Mouse (Mus musculus) stomach, postnatal 0 days (tissue): Measurements from ENCODE around the gene Pif1. TPM values are rescaled to one million over a fixed set of nuclear protein-coding genes. Genes with fewer than 3 reads are reported as not detected.

Source experiments
- ATAC-seq: fragments of 200-750 bp; cut with Nextera tagmentation; 2 replicates; pipeline ENCODE4 v1.8.0; 2017; ENCODE audit not compliant: low FRiP score, low TSS enrichment
- DNase-seq: peaks from one replicate; pipeline ENCODE4 v3.0.0-alpha.2; 2016; ENCODE audit warnings: low spot score
- H3K27ac ChIP-seq: fragments of 300-500 bp; sonication (generic); replicated peaks from 2 replicates; pipeline ENCODE4 v1.5.1; 2014; ENCODE audit warnings: mild to moderate bottlenecking, control low read depth
- H3K27me3 ChIP-seq: fragments of 300-500 bp; sonication (generic); 2 replicates; pipeline ENCODE4 v1.6.1; 2014; ENCODE audit warnings: low read length; ENCODE audit not compliant: control insufficient read depth, insufficient read depth
- H3K36me3 ChIP-seq: fragments of 300-500 bp; sonication (generic); 2 replicates; pipeline ENCODE4 v1.6.1; 2014; ENCODE audit warnings: low read length, mixed read lengths; ENCODE audit not compliant: control insufficient read depth, insufficient read depth
- H3K4me1 ChIP-seq: fragments of 300-500 bp; sonication (generic); replicated peaks from 2 replicates; pipeline ENCODE4 v1.6.1; 2014; ENCODE audit warnings: antibody characterized with exemption; ENCODE audit not compliant: control insufficient read depth, insufficient read depth
- H3K4me2 ChIP-seq: fragments of 300-500 bp; sonication (generic); replicated peaks from 2 replicates; pipeline ENCODE4 v1.6.1; 2014; ENCODE audit warnings: low read depth, mild to moderate bottlenecking, control low read depth, moderate library complexity
- H3K4me3 ChIP-seq: fragments of 300-500 bp; sonication (generic); 2 replicates; pipeline ENCODE4 v1.5.1; 2014; ENCODE audit warnings: low read depth, low read length, control low read depth
- H3K9ac ChIP-seq: fragments of 300-500 bp; sonication (generic); 2 replicates; pipeline ENCODE4 v1.6.1; 2014; ENCODE audit warnings: mild to moderate bottlenecking, low read length, control low read depth, mixed read lengths
- H3K9me3 ChIP-seq: fragments of 300-500 bp; sonication (generic); 2 replicates; pipeline ENCODE4 v1.6.1; 2016; ENCODE audit warnings: low read length; ENCODE audit not compliant: control insufficient read depth
- CTCF ChIP-seq: IDR thresholded peaks from 2 replicates; pipeline ENCODE4 v1.5.1; 2016; ENCODE audit warnings: antibody characterized with exemption, low read depth, mild to moderate bottlenecking, moderate library complexity
- EP300 ChIP-seq: optimal IDR thresholded peaks from 2 replicates; pipeline ENCODE3; 2016; ENCODE audit warnings: antibody characterized with exemption
- WGBS: fragments of 180-500 bp; shearing (Covaris S2); extraction: QIAGEN DNeasy Blood & Tissue Kit; methylation state at CpG from one replicate; pipeline ENCODE4 v1.1.7; 2014; 5-methylcytosine and 5-hydroxymethylcytosine counted together
- polyA plus RNA-seq: library from polyadenylated mRNA; unstranded; fragments of >200 nt; fragmentation: Nextera tagmentation; extraction: Ambion mirVana; gene quantifications from 2 replicates; pipeline ENCODE4 v1.2.1, GENCODE M21; 2015

Pif1 gene
- polyA plus RNA-seq, 1 experiment from 2014 or later = 2.4 TPM

- Histone ChIP-seq H3K4me1 (no peaks in the 10 kb centered on the region), H3K27me3 (no peaks in the 10 kb centered on the region), H3K9me3 (no peaks in the 10 kb centered on the region), H3K4me3 (no peak overlapping the region), H3K27ac (peak overlapping the region; percentile 89), H3K36me3 (no peaks in the 10 kb centered on the region), H3K9ac (peak overlapping the region; percentile 23), H3K4me2 (no peak overlapping the region; the same call in none of the 2 replicates)
- 46% methylated on average over 9 of the region's 9 CpGs for WGBS
- TF ChIP-seq EP300 (no peak), CTCF (no peak)
- DNase-seq (no peak), ATAC-seq (peak; percentile 62; the same call in 1 of the 2 replicates)
Observed at GRCm38 (mm10) chr9:65606321-65607109, 19.6 kb downstream of the Pif1 start.

GRCm38 (mm10) chr9:65607120-65607519 is 20.2 kb downstream of the Pif1 start:
- Histone ChIP-seq H3K27me3 (no peaks in the 10 kb centered on the region), H3K9ac (no peak overlapping the region), H3K9me3 (no peaks in the 10 kb centered on the region), H3K36me3 (no peaks in the 10 kb centered on the region), H3K27ac (peak overlapping the region; percentile 67), H3K4me2 (no peak overlapping the region), H3K4me1 (no peaks in the 10 kb centered on the region), H3K4me3 (no peak overlapping the region)
- ATAC-seq (peak; percentile 18; the same call in 1 of the 2 replicates), DNase-seq (no peak)
- TF ChIP-seq EP300 = no peak
- TF ChIP-seq CTCF = no peak
- 36% methylated on average over 2 of the region's 2 CpGs for WGBS

DNA sequence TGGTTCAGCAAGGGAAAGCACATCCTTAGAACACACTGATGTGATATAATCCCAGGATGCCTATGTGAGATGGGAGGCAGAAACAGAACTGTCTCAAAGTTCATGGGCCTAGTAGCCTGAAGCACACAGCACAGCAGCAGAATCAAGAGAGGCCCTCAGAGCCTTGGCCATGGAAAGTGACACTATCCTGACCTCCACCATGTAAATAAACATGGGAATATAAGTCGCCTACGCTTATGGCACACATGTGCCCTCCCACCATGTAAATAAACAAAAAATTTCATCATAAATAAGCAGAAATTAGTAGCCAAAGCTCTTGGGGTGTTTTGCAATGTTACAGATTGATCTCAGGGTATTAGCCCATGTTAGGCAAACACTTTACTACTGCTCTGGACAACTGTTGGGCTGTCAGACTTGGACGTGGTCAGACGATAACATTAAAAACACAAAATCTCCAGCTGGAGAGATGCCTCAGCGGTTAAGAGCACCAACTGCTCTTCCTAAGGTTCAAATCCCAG is 25.1 kb downstream of the Pif1 start:
- ATAC-seq = no peak
- TF ChIP-seq CTCF = no peak
- TF ChIP-seq EP300 = no peak
- Histone ChIP-seq H3K27ac (no peak overlapping the region), H3K36me3 (no peaks in the 10 kb centered on the region), H3K9ac (no peak overlapping the region), H3K4me1 (no peaks in the 10 kb centered on the region), H3K4me2 (no peak overlapping the region), H3K9me3 (no peaks in the 10 kb centered on the region), H3K27me3 (no peaks in the 10 kb centered on the region), H3K4me3 (no peak overlapping the region)
- 74% methylated on average over 5 of the region's 5 CpGs for WGBS
- DNase-seq = no peak

DNA sequence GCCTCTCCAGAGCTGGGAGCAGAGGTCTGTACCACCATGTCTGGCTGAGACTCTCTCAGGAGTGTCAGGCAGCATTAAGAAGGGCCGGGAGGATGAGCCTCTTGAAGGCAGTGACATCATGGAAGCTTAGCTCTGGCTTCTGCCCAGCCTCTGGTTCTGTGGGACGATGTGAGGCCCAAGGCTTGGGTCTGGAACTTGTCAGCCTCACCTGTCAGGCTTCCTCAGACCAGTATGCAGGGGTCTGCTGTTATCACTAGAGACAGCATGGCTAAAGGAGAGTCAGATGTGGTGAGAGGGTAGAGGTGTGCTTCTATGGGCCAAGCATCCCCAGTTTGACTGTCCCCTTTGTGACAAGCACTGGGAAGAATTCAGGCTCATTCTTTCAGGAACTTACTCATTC is 26.1 kb downstream of the Pif1 start:
- Histone ChIP-seq H3K4me1 (no peaks in the 10 kb centered on the region), H3K4me3 (no peak overlapping the region), H3K9me3 (no peaks in the 10 kb centered on the region), H3K27me3 (no peaks in the 10 kb centered on the region), H3K4me2 (no peak overlapping the region), H3K27ac (no peak overlapping the region), H3K36me3 (no peaks in the 10 kb centered on the region), H3K9ac (no peak overlapping the region)
- ATAC-seq = 0 out of 2 replicates have a peak, but pooled peaks have one; percentile 40
- 41% methylated on average over 2 of the region's 2 CpGs for WGBS
- TF ChIP-seq CTCF (no peak), EP300 (no peak)
- DNase-seq = no peak

DNA sequence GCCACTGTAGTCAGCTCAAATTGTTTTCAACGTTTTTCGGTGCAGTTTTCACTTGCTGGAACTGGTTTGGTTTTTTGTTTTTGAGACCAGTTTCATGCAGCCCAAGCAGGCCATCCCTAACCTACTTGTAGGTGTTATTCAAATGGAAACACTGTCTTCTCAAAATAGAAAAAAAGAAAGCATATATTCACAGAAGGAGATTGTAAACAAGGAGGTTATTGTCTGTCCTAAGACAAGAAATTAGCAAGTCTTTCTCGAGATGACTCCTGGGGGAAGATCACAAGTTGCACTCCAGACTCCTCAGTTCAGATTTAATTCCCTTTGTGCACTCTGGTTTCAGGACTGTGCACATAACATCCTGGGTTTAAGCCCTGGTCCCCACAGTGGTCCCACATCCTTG is 32.4 kb downstream of the Pif1 start:
- Histone ChIP-seq H3K27me3 (no peaks in the 10 kb centered on the region), H3K36me3 (no peaks in the 10 kb centered on the region), H3K4me3 (no peak overlapping the region), H3K9ac (no peak overlapping the region), H3K4me2 (no peak overlapping the region), H3K4me1 (no peaks in the 10 kb centered on the region), H3K9me3 (no peaks in the 10 kb centered on the region), H3K27ac (no peak overlapping the region)
- DNase-seq (no peak), ATAC-seq (no peak)
- TF ChIP-seq EP300 = no peak
- WGBS = 61% methylated on average over 3 of the region's 3 CpGs

DNA sequence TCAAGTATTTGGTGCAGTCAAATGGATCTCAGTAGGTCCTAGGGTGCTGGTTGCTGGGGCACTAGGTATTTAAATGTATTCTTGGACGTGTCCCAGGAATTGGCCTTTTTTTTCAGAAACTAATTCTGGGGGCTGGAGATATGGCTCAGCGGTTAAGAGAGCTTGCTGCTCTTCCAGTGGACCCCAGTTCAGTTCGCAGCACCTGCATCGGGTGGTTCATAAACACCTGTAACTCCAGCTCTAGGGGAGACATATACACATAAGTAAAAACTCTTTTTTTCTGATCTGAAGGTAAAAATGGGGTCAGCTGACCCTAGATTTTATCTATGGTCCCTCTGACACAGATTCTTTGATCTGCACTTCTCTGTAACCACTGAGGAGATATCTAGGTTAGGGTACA is 34.2 kb downstream of the Pif1 start:
- no peak overlapping the region for H3K4me3 ChIP-seq
- WGBS = 82% methylated on average over 4 of the region's 4 CpGs
- H3K27me3 ChIP-seq = no peaks in the 10 kb centered on the region
- TF ChIP-seq CTCF (no peak), EP300 (no peak)
- DNase-seq (no peak), ATAC-seq (no peak)
- H3K36me3 ChIP-seq = no peaks in the 10 kb centered on the region
- H3K9ac ChIP-seq = no peak overlapping the region
- H3K27ac ChIP-seq = no peak overlapping the region
- H3K9me3 ChIP-seq = no peaks in the 10 kb centered on the region
- H3K4me1 ChIP-seq = no peaks in the 10 kb centered on the region
- no peak overlapping the region for H3K4me2 ChIP-seq
